Mouse (Mus musculus): ENCODE data around the gene Sez6l2.

The Sez6l2 gene

DNA sequence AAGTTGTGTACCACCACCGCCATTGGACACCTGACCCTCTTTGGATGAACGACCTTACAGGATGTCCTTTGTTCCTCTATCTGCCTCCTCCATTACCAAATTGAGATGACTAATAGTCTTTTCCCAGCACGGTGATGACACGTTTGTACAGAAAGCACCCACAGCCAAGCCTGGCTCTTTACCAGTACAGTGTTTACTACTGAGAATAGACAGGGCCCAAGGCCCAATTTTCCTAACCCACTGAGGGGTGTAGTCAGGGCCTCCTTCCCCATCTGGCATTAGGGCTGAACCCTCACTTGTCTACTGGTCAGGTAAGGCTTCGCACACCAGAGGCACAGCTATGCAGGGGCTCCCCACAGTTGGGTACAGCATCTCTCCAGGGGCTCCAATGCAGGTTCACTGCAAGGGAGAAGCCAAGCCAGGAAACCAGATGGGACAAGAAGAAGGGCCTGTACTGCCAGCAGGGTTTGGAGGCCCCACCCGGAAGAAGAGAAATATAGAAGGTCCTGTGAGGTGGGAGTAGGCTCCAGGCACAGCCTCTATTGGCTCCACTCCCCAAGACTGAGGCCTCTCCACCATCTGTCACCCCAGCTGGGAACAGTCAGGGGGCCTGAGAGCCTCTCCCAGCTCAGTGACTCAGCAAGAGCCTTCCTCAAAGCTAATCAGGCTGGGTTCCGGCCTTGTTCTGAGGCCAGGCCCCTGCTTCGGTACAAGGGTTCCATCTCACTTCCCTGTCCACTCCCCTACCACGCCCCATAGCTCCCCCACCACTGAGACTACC lies 58.1 kb downstream of the Sez6l2 start:
- peak; percentile 83 for DNase-seq (ENCODE audit: low spot score)

- DNase-seq (ENCODE audit: low spot score), result no peak
Measured at GRCm38 (mm10) chr7:127009307-127010085, 59.1 kb downstream of the Sez6l2 start.

DNA sequence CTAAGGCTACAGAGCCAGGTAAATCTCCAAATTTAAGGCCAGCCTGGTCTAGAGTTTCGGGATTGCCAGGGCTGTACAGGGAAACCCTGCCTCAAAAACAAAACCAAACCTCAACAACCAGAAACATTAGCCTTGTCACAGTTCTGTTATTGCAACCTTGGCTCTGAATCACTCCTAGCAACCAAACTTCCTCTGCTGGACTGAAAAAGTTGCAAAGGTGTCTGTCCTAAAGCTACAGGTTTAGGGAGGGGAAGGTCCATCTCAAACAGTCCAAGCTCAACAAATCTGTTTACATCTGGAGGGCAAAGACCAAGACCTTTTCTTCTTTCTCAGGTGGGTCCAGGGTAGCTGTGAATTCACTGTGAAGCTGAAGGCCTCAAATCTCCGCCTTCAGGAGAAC lies 60.7 kb downstream of the Sez6l2 start:
- DNase-seq (ENCODE audit: low spot score), result no peak

GRCm38 (mm10) chr7:127011717-127012116 lies 61.4 kb downstream of the Sez6l2 start:
- no peak for DNase-seq (ENCODE audit: low spot score)

- no peak for DNase-seq (ENCODE audit: low spot score)
Measured at GRCm38 (mm10) chr7:127012374-127012773, 62.0 kb downstream of the Sez6l2 start.

GRCm38 (mm10) chr7:127012845-127013244 lies 62.5 kb downstream of the Sez6l2 start:
- no peak for DNase-seq (ENCODE audit: low spot score)

GRCm38 (mm10) chr7:127013385-127013784 lies 63.0 kb downstream of the Sez6l2 start:
- DNase-seq (ENCODE audit: low spot score), result no peak

- DNase-seq (ENCODE audit: low spot score), result peak; percentile 71
Measured at GRCm38 (mm10) chr7:127014320-127014719, 64.0 kb downstream of the Sez6l2 start, which contains the start of gene Mvp. Gene Mvp (minus strand): TSS chr7:127014621.

DNA sequence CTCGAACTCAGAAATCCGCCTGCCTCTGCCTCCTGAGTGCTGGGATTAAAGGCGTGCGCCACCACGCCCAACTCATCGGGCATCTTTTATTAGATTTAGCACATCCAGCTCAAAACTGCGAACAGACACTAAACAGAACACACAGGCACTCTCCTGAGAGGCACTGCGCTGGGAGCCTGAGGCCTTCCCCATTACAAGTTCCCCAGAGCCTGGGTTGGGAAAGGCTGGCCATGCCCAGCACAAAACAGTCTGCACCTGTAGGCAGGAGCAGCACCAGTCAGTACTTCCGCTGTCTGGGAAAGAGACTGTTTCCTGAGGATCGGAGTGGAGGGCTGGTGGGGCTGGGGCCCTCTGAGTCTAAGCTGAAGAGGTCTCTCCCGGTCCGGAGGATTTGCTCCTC lies 64.6 kb downstream of the Sez6l2 start:
- DNase-seq (ENCODE audit: low spot score), result no peak

DNA sequence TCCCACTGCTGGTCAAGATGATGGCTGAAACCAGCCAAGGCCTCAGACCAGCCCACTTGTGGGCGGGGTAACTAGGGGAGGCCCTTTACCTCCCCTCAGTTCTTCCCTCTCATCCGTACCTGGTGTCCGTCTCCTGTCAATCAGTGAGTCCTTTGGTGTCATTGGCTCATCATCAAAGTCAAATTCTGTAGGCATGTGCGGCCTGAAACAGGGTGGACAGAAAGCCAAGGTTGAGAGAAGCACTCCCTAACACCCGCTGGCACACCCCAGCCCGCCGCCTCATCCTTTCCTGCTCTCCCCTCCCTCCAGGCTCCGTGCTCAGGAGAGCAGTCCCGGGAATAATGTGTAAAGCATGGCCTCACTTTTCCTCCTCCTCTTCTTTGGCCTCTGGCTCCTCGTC lies 65.7 kb downstream of the Sez6l2 start:
- DNase-seq (ENCODE audit: low spot score), result peak; percentile 55

GRCm38 (mm10) chr7:127016481-127016485 lies 65.9 kb downstream of the Sez6l2 start, which contains the start of gene Pagr1b:
Gene Pagr1b (minus strand): TSS chr7:127016484.
- no peak for DNase-seq (ENCODE audit: low spot score)

DNA sequence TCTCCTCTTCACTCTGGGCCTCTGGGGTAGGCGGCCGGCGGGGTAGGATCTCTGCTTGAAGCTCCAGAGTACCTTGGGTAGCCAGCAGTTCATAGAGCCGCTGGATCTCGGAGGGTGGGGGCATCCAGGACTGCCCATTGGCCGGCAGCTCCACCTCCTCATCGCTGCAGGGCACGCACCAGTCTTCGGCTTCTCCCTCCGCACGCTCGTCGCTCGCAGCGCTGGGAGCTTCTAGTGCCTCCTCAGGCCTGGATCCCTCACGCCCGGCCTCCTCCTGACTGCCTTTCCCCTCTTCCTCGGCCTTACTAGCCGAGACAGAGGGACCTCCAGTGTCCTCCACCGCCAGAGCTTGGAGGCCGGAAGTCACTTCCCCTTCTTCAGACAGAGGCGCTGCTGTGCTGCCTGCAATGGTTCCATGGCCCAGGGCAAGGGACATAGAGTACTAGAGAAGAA lies 66.1 kb downstream of the Sez6l2 start:
- DNase-seq (ENCODE audit: low spot score), result peak; percentile 65

GRCm38 (mm10) chr7:127016971-127017949 lies 66.9 kb downstream of the Sez6l2 start, which contains the start of gene Pagr1a:
Gene Pagr1a (minus strand): TSS chr7:127017352.
- peak; percentile 97 for DNase-seq (ENCODE audit: low spot score)

GRCm38 (mm10) chr7:127017950-127018345 lies 67.6 kb downstream of the Sez6l2 start:
- DNase-seq (ENCODE audit: low spot score), result no peak

DNA sequence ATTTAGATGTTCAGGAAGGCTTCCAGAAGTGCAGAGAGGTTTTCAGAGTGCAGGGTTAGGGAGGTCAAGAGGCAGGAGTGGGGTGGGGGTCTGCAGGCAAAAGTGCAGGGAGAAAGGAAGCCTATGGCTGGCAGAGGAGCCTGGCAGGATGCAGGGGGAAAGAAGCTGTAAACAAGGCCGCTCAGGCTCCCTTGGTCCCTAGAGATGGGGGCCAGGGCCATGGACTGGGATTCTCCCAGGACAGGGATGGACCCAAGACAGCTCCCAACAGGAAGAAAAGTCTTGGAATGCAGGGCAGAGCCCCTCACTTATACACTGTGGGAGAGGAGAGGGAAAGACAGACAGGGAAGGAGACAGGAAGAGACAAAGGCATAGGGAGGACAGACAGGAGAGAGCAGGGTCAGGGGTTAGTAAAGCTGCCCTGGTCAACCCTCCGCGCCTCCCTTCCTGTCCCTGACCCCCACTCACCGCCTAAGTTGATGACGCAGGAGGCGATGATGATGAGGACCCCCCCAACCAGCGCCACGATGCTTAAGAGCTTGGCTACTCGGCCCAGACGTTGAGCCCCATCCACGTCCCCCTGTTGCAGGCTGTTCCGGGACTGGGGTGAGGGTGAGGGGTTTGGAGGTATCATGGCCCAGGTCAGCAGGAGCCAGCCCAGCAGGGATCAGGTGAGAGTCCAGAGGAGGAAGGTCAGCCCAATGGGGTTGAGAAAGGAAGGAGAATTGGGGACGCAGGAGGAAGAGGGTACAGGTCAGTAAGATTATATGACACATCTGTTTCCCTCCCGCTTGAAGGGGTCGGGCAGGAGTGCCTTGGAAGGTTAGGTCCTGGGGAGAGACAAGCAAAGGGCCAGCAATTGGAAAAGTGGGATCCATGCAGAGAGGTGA lies 68.3 kb downstream of the Sez6l2 start:
- DNase-seq (ENCODE audit: low spot score), result no peak

- DNase-seq (ENCODE audit: low spot score), result no peak
Measured at GRCm38 (mm10) chr7:127019306-127019960, 69.1 kb downstream of the Sez6l2 start.

DNA sequence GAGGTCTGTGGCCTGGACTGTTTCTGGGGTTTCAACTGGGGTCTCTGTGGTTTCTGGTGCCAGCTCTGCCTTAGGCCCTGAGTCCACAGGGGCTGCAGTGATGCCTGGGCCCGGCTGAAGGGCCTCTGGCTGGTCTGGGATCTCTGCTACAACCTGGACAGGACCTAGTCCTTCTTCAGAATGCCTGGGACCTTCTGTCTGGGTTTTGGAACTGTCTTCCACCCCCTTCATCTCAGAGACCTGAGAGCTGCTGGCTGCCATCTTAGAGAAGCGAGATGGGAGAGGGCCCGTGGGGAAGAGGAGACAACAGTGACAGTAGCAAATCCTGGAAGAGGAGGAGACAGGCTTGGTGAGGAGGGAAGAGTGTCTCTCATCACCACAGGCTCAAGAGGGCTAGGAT lies 69.7 kb downstream of the Sez6l2 start:
- no peak for DNase-seq (ENCODE audit: low spot score)
